Mouse (Mus musculus): ENCODE results near the gene Erbb2. TPM values are rescaled to one million over a fixed set of nuclear protein-coding genes. Genes with fewer than 3 reads are reported as not detected.

Erbb2 gene
- total RNA-seq (2014; rRNA removed), result 0.60 and 1.0 TPM in 2 replicates
- polyA plus RNA-seq (2012; rRNA removed), result 0.56 and 0.72 TPM in 2 replicates

DNA sequence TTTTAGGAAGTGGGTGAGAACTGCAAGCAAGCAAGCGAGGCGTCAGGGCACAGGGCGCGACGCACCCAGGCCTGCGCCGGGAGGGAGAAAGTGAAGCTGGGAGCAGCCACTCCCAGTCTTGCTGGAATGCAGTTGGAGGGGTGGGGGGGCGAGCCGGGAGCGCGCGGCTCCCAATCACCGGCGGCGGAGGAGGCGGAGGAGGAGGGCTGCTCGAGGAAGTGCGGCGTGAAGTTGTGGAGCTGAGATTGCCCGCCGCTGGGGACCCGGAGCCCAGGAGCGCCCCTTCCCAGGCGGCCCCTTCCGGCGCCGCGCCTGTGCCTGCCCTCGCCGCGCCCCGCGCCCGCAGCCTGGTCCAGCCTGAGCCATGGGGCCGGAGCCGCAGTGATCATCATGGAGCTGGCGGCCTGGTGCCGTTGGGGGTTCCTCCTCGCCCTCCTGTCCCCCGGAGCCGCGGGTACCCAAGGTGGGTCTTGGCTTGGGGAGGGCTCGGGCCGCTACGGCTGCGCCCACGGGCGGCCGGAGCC, at the start of gene Erbb2:
TSS of gene Erbb2 (plus strand) at position 198 of the 524 bp plus-strand sequence.
- WGBS, result 2% methylated on average over 49 of the region's 49 CpGs
- peak within 1 kb of the TSS; percentile 91 for H3K9ac ChIP-seq (ENCODE audit: low read depth, low read length)
- H3K4me1 ChIP-seq (ENCODE audit: control insufficient read depth, insufficient read depth, low read length), result 0 out of 2 replicates have a peak, but pooled peaks cover 2% of the 10 kb centered on the region
- peaks cover 13% of the 10 kb centered on the region for H3K27me3 ChIP-seq (ENCODE audit: control insufficient read depth, insufficient read depth, low read length)
- TF ChIP-seq POLR2A (IDR thresholded peaks at IDR 0.05; ENCODE audit: extremely low read depth, insufficient read depth, low read length) (0 out of 2 replicates have a peak, but pooled peaks have one; percentile 38), CTCF (IDR thresholded peaks at IDR 0.05; ENCODE audit: low read depth, low read length) (no peak)
- H3K36me3 ChIP-seq (ENCODE audit: control insufficient read depth, insufficient read depth, low read length), result no peaks in the 10 kb centered on the region
- peak within 1 kb of the TSS; percentile 90 for H3K4me3 ChIP-seq (ENCODE audit: insufficient read depth, low read depth, low read length)
- H3K27ac ChIP-seq (replicated peaks; ENCODE audit: insufficient read depth, low read depth, low read length), result peak within 1 kb of the TSS; percentile 57
- no peak for DNase-seq (ENCODE audit: extremely low read depth, low read depth, low spot score)
- peaks cover 3% of the 10 kb centered on the region; the same call in 1 of the 2 replicates for H3K79me2 ChIP-seq (ENCODE audit: control insufficient read depth, insufficient read depth, low read length)

GRCm38 (mm10) chr11:98363817-98364216, 48.5 kb upstream of the Erbb2 start:
- Histone ChIP-seq H3K36me3 (ENCODE audit: control insufficient read depth, insufficient read depth, low read length) (no peaks in the 10 kb centered on the region), H3K4me3 (ENCODE audit: insufficient read depth, low read depth, low read length) (no peak overlapping the region), H3K79me2 (ENCODE audit: control insufficient read depth, insufficient read depth, low read length) (peaks cover 41% of the 10 kb centered on the region; the same call in 1 of the 2 replicates), H3K27ac (replicated peaks; ENCODE audit: insufficient read depth, low read depth, low read length) (no peak overlapping the region), H3K27me3 (ENCODE audit: control insufficient read depth, insufficient read depth, low read length) (no peaks in the 10 kb centered on the region), H3K9ac (ENCODE audit: low read depth, low read length) (no peak overlapping the region), H3K4me1 (ENCODE audit: control insufficient read depth, insufficient read depth, low read length) (peaks cover 10% of the 10 kb centered on the region)
- 59% methylated on average over 5 of the region's 5 CpGs for WGBS
- peak; percentile 56 for DNase-seq (ENCODE audit: extremely low read depth, low read depth, low spot score)
- TF ChIP-seq POLR2A (IDR thresholded peaks at IDR 0.05; ENCODE audit: extremely low read depth, insufficient read depth, low read length) (no peak), CTCF (IDR thresholded peaks at IDR 0.05; ENCODE audit: low read depth, low read length) (no peak)

GRCm38 (mm10) chr11:98364410-98364809, 47.9 kb upstream of the Erbb2 start:
- H3K36me3 ChIP-seq (ENCODE audit: control insufficient read depth, insufficient read depth, low read length), result no peaks in the 10 kb centered on the region
- no peak overlapping the region for H3K9ac ChIP-seq (ENCODE audit: low read depth, low read length)
- WGBS, result 82% methylated on average over 5 of the region's 5 CpGs
- H3K79me2 ChIP-seq (ENCODE audit: control insufficient read depth, insufficient read depth, low read length), result peaks cover 35% of the 10 kb centered on the region; the same call in 1 of the 2 replicates
- no peak for TF ChIP-seq CTCF (IDR thresholded peaks at IDR 0.05; ENCODE audit: low read depth, low read length)
- no peak for TF ChIP-seq POLR2A (IDR thresholded peaks at IDR 0.05; ENCODE audit: extremely low read depth, insufficient read depth, low read length)
- H3K27ac ChIP-seq (replicated peaks; ENCODE audit: insufficient read depth, low read depth, low read length), result no peak overlapping the region
- H3K4me1 ChIP-seq (ENCODE audit: control insufficient read depth, insufficient read depth, low read length), result peaks cover 5% of the 10 kb centered on the region; the same call in 1 of the 2 replicates
- H3K27me3 ChIP-seq (ENCODE audit: control insufficient read depth, insufficient read depth, low read length), result no peaks in the 10 kb centered on the region
- H3K4me3 ChIP-seq (ENCODE audit: insufficient read depth, low read depth, low read length), result no peak overlapping the region
- DNase-seq (ENCODE audit: extremely low read depth, low read depth, low spot score), result no peak

DNA sequence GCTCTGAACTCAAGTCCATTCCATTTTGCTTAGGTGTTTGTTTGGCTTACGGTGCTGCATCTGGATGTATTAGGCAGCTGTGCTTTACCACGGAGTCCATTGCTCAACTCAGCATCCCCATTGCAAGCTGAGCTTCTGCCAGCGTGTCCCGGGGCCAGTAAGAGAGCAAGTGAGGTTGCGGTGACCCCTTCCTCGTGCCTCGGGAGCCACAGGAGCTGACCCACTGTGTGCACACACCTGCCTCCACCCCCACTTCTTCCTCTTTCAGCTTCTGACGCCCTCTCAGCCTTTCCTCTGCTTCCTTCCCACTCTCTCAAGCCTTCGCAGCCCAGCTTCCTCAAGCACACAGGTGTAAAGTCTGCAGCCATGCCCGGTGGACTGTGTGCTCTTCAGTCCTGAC, 46.0 kb upstream of the Erbb2 start:
- no peaks in the 10 kb centered on the region for H3K27me3 ChIP-seq (ENCODE audit: control insufficient read depth, insufficient read depth, low read length)
- H3K4me1 ChIP-seq (ENCODE audit: control insufficient read depth, insufficient read depth, low read length), result peaks cover 3% of the 10 kb centered on the region; the same call in 1 of the 2 replicates
- TF ChIP-seq CTCF (IDR thresholded peaks at IDR 0.05; ENCODE audit: low read depth, low read length), result no peak
- no peak for TF ChIP-seq POLR2A (IDR thresholded peaks at IDR 0.05; ENCODE audit: extremely low read depth, insufficient read depth, low read length)
- H3K27ac ChIP-seq (replicated peaks; ENCODE audit: insufficient read depth, low read depth, low read length), result no peak overlapping the region
- peaks cover 20% of the 10 kb centered on the region; the same call in 1 of the 2 replicates for H3K79me2 ChIP-seq (ENCODE audit: control insufficient read depth, insufficient read depth, low read length)
- WGBS, result 69% methylated on average over 10 of the region's 10 CpGs
- H3K4me3 ChIP-seq (ENCODE audit: insufficient read depth, low read depth, low read length), result no peak overlapping the region
- H3K9ac ChIP-seq (ENCODE audit: low read depth, low read length), result no peak overlapping the region
- no peak for DNase-seq (ENCODE audit: extremely low read depth, low read depth, low spot score)
- no peaks in the 10 kb centered on the region for H3K36me3 ChIP-seq (ENCODE audit: control insufficient read depth, insufficient read depth, low read length)

DNA sequence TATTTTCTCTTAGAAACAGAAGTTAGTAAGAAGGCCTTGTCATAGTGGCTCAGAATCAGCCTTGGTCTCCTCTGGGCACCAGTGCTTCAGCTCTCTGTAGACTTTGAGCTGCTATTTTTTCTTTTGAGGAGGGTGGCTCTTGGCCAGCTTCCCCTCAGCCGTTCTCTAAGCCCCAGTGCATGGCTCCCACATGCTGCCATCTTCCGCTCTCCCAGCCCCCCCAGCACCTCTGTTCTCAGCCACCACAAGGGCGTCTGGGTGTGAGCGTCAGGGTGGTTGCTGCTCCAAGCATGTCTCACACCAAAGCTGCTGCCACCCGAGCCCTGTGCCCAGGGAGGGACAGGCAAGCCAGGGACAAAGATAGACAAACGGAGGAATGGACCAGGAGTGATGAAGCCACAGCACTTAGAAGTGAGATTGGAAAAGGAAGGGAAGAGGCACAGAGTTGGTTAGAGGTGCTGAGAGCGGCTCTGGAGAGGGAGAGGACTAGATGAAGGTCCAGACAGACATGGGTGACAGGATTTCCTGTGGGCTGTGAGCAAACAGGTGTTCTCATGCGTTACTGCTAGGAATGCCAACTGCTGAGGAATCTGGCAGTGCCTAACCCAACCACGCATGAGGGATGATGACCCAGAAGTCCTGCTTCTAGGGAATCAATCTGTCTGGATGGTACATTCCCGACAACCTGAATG, 45.0 kb upstream of the Erbb2 start:
- H3K4me3 ChIP-seq (ENCODE audit: insufficient read depth, low read depth, low read length), result no peak overlapping the region
- no peaks in the 10 kb centered on the region for H3K36me3 ChIP-seq (ENCODE audit: control insufficient read depth, insufficient read depth, low read length)
- TF ChIP-seq POLR2A (IDR thresholded peaks at IDR 0.05; ENCODE audit: extremely low read depth, insufficient read depth, low read length) (no peak), CTCF (IDR thresholded peaks at IDR 0.05; ENCODE audit: low read depth, low read length) (no peak)
- no peak for DNase-seq (ENCODE audit: extremely low read depth, low read depth, low spot score)
- peaks cover 3% of the 10 kb centered on the region; the same call in 1 of the 2 replicates for H3K4me1 ChIP-seq (ENCODE audit: control insufficient read depth, insufficient read depth, low read length)
- peaks cover 13% of the 10 kb centered on the region; the same call in 1 of the 2 replicates for H3K79me2 ChIP-seq (ENCODE audit: control insufficient read depth, insufficient read depth, low read length)
- H3K27ac ChIP-seq (replicated peaks; ENCODE audit: insufficient read depth, low read depth, low read length), result no peak overlapping the region
- H3K27me3 ChIP-seq (ENCODE audit: control insufficient read depth, insufficient read depth, low read length), result no peaks in the 10 kb centered on the region
- no peak overlapping the region for H3K9ac ChIP-seq (ENCODE audit: low read depth, low read length)
- 88% methylated on average over 10 of the region's 10 CpGs for WGBS

DNA sequence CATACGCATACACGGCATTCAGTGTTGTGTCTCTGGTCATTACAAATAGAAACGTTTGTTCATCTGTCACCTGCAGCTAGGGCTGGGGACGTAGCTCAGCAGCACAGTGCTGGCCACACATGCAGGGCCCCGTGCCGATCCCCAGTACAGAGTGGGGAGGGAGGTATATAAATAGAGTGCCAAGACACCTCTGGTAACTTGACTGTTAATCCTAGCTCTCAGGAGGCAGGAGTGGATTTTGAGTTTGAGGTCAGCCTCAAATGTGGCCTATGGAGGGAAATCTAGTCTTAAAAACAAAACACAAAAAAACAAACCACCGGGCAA, 44.4 kb upstream of the Erbb2 start:
- DNase-seq (ENCODE audit: extremely low read depth, low read depth, low spot score), result no peak
- TF ChIP-seq CTCF (IDR thresholded peaks at IDR 0.05; ENCODE audit: low read depth, low read length) (no peak), POLR2A (IDR thresholded peaks at IDR 0.05; ENCODE audit: extremely low read depth, insufficient read depth, low read length) (no peak)
- no peak overlapping the region for H3K9ac ChIP-seq (ENCODE audit: low read depth, low read length)
- no peak overlapping the region for H3K27ac ChIP-seq (replicated peaks; ENCODE audit: insufficient read depth, low read depth, low read length)
- H3K27me3 ChIP-seq (ENCODE audit: control insufficient read depth, insufficient read depth, low read length), result no peaks in the 10 kb centered on the region
- no peaks in the 10 kb centered on the region for H3K36me3 ChIP-seq (ENCODE audit: control insufficient read depth, insufficient read depth, low read length)
- WGBS, result 86% methylated on average over 7 of the region's 7 CpGs
- H3K79me2 ChIP-seq (ENCODE audit: control insufficient read depth, insufficient read depth, low read length), result peaks cover 9% of the 10 kb centered on the region; the same call in 1 of the 2 replicates
- peaks cover 3% of the 10 kb centered on the region; the same call in 1 of the 2 replicates for H3K4me1 ChIP-seq (ENCODE audit: control insufficient read depth, insufficient read depth, low read length)
- H3K4me3 ChIP-seq (ENCODE audit: insufficient read depth, low read depth, low read length), result no peak overlapping the region

Measured in liver, adult 2 months (tissue).